Mouse (Mus musculus) lung, postnatal 4 days (tissue): ENCODE data around the gene Nudt21.
A peak's percentile ranks its signal among the peaks of the same experiment; 100 is the strongest.

Source experiments
- DNase-seq, 2 experiments: peaks; one replicate each; pipeline ENCODE4 v3.0.0; 2021

The Nudt21 gene

GRCm38 (mm10) chr8:93998961-93999360, 37.9 kb downstream of the Nudt21 start:
- no peak for DNase-seq

DNA sequence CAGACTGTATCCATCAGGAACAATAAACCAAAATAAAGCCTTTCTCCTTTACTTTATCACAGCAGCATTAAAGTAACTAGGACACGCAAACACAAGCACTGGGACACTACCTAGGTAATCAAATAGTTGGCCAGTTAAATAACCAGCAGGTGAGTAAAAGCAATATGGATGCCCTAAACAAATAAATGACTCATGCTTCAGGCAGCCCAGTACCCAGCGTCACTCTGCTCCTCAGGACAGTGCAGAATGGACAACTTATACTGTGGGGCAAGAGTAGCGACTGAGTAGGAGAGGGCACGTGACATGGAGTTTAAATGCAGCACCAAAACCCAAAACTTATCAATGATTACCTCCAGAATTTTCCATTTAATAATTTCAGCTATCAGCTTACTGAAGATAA, 47.1 kb downstream of the Nudt21 start:
- DNase-seq: no peak

- DNase-seq: no peak
These were observed 52.1 kb downstream of the Nudt21 start for GRCm38 (mm10) chr8:93984731-93985130.

GRCm38 (mm10) chr8:93983827-93984226, 53.0 kb downstream of the Nudt21 start:
- no peak for DNase-seq

GRCm38 (mm10) chr8:93981679-93982215, 55.1 kb downstream of the Nudt21 start:
- DNase-seq: no peak

GRCm38 (mm10) chr8:93980141-93980540, 56.7 kb downstream of the Nudt21 start:
- DNase-seq: no peak

DNA sequence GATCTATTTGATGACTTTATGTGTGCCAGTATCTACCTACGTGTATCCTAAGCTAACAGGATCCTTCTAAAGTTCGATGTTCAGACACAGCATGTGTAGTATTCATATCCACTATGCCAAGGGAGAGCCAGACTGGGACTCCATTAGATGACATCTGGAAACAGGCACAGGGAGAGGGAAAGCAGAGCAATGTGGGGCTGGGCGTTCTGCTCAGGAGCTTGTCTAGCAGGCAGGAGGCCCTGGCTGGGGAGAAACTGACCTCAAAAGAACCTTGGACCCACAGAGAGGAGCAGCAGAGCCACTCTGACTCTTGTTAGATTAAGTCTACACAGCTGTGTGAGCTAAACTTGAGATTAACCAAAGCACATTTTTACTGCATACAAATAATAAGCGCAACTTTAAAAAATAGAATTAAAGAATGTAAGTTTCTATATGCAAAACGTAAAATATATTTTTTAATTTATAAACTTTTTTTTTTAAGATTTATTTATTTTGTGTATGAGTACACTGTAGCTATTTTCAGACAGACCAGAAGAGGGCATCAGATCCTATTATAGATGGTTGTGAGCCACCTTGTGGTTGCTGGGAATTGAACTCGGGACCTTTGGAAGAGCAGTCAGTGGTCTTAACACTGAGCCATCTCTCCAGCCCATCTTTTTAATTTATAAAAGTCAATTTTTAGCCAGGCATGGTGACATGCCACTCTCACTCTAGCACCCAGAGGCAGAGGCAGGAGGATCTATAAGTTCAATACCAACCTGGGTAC, 60.2 kb downstream of the Nudt21 start:
- DNase-seq: no peak

- DNase-seq: no peak
These were observed 61.5 kb downstream of the Nudt21 start for GRCm38 (mm10) chr8:93975358-93975757.

DNA sequence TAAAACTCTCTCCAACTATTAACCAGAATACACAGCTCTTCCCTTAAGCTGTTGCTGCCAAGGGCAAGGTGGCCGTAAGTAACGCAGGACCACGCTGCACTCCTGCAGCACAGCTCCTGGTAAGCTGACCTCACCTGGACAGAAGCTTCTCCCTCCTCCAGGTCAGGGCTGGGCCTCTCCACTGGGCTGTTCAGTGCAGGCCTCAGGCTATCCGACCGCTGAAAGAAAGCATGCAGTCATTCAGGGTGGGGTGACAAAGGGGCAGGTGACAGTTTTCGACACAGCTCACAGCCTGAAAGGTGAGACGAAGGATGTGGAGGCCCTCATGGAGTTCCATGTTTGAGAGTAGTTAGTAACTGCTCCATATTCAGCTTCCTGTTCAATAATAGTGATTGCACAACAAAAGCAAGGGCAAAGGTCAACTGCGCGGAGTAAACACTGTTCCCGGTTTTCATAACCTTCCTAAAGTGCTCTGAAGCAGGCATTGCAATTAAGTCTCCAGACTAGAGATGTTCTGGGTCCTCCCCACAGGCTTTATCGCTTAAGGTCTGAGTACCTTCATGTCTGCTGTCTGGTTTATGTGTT, 62.1 kb downstream of the Nudt21 start:
- DNase-seq: peak in 1 of 2 experiments; percentile 25

DNA sequence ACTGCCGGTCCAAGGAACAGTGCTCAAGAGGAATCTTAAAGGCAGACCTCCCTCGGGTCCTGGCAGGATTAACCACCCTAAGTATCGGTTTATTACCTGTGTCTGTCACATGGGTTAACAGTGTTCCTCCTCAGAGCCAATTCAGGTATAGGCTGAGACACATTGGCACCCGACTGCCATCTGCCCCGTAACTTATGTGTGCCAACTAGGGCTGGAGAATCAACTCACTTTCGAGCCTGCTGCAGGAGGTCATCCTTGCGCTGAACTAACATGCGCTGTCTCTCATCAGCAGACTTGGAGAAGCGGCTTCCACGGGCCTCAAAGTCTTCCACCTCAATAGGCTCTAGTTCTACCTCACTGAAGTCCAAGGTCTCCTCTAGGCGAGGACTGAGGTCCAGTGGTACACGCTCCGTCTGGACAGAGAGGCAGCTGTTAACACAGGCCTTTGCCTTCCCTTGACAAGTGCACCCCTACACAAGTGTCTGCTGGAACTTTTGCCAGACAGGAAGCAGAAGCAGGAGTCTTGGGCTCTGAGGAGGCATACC, 62.9 kb downstream of the Nudt21 start:
- no peak for DNase-seq

DNA sequence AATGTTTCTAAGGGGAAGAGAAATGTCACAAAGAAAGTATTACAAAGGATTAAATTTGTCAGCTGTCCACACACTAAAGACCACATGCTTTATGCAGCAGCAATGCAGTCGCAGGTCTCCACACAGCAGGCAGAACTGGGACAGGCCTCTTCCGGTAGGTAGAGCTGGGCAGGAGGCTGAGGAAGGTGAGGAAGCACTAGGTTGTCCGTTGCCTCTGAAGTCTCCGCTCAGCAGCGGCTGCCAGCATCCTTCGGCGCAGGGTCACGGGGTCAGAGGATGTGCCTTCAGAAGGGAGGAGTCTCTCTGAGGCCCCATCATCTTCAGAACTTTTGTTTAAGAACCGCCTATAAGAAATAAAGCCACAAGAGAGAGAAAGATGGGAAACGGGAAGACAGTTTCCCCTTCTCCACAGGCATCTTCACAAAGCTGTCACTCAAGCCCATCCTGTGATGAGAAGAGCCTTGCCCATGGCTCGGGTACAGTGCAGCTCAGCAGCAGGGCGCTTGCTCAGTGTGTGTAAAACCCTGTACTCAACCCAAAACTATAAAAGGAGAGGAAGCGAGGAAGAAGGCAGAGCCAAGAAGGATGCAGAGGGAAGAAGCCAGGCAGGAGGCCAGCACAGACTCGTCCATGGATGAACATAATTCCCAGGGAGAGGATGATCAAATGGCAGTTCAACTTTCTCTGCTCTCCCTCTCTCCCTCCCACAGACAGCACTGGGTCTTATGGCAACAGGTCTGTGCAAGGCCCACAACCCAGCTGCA, 63.7 kb downstream of the Nudt21 start:
- DNase-seq: no peak

DNA sequence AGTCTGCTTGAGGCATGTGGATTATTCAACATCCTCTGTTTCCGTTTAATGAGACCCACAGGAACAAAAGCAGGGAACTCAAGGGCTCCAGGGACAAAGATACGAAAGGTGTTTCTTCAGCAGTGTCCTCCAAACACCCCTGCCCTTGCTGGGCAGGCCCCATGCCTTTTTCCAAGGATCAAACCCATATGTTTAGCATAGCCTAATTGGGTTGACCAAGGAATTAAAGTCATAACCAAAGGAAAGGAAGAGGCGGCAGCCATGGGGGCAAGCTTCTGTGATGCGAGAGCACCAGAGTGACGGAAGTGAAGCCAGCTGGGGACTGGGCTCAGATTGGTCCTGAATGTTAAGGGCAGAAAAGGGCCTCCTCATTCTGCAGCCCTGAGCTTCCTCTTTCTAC, 64.6 kb downstream of the Nudt21 start:
- DNase-seq: no peak

DNA sequence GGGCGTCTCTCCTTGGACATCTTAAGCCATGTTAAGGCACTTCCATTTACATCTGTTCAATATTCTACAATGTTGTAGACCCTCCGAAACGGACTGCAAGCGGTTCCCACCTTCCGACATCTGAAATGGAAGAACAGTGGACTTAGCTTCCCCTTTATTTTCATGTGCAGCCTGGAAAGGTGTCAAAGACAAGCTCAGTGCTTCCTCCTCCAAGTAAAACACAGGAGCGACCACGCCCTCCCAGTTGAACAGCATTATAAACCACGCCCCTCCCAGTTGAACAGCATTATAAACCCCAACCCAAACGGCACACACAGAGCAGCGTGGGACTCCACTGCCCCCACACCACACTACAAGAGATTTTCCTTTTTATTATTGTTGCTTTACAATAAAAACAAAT, 65.4 kb downstream of the Nudt21 start:
- no peak for DNase-seq

DNA sequence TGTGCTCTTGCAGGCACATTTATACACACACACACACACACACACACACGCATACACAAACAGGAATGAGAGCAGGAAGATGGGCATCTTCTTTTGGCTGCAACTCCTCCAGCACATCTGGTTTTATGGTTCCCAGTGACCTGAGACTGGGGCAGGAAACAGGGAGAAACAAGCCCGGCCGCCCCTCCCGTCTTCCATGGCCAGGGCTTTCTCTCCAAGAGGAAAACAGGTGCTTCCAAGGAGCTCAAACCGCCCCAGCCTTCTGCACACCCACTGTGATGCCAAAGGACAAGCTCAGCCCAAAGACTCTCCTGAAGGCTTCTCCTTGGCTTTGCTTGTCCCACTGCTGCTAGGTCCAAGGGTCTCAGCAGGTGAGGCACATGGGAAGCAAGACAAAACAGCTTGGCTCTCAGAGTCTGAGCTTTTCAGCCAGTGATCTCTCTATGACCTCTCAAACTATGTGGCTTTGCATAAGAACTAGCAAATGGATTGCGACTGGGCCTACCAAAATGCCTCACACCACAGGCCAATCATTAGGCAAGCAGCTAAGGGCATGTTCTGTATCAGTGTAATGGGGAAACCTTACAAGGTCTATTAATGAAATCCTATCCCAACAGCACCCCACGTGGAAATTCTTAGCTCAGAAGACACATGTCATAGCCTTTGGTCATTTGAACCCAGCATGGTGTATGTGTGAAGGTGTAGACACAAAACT, 67.0 kb downstream of the Nudt21 start:
- DNase-seq: peak in 1 of 2 experiments; percentile 18

- DNase-seq: peak in 1 of 2 experiments; percentile 19
These were observed 68.5 kb downstream of the Nudt21 start for GRCm38 (mm10) chr8:93968293-93968692.
